Mouse (Mus musculus) hindbrain, embryonic 11.5 days (tissue): ENCODE data around the gene 2900011O08Rik. TPM values are rescaled to one million over a fixed set of nuclear protein-coding genes. Genes with fewer than 3 reads are reported as not detected.

Experiments
- polyA plus RNA-seq: library from polyadenylated mRNA; unstranded; fragments of >200 nt; fragmentation: Nextera tagmentation; extraction: Ambion mirVana; gene quantifications from 2 replicates; pipeline ENCODE4 v1.2.1, GENCODE M21; 2014

The 2900011O08Rik gene
- polyA plus RNA-seq, 1 experiment from 2014 or later: 38.4 TPM

Other genes starting within 250 kb of the 2900011O08Rik start
- 123 and 124 TPM in 2 replicates for gene Rrn3, start 205.9 kb upstream of the 2900011O08Rik start, polyA plus RNA-seq
- 169 and 191 TPM in 2 replicates for gene Ntan1, start 167.8 kb upstream of the 2900011O08Rik start, polyA plus RNA-seq
- gene Pdxdc1, start 83.5 kb upstream of the 2900011O08Rik start, polyA plus RNA-seq: 74.0 and 80.1 TPM in 2 replicates
- 4.1 and 4.2 TPM in 2 replicates for gene Mpv17l, start 83.4 kb upstream of the 2900011O08Rik start, polyA plus RNA-seq
- gene Ifitm7, start 284 bp downstream of the 2900011O08Rik start, polyA plus RNA-seq: 0.85 and 1.0 TPM in 2 replicates
- gene Nde1, start 176.7 kb downstream of the 2900011O08Rik start, polyA plus RNA-seq: 144 and 148 TPM in 2 replicates
- gene Marf1, start 176.7 kb downstream of the 2900011O08Rik start, polyA plus RNA-seq: 18.1 and 24.2 TPM in 2 replicates